Mouse (Mus musculus) G1E (cell line): ENCODE measurements around the gene Gemin2. TPM values are rescaled to one million over a fixed set of nuclear protein-coding genes. Genes with fewer than 3 reads are reported as not detected.

Source experiments
- ATAC-seq: 2 replicates; pipeline ENCODE4 v1.8.0; 2016; ENCODE audit warnings: mild to moderate bottlenecking; ENCODE audit not compliant: insufficient number of reproducible peaks, poor library complexity, low FRiP score, severe bottlenecking; ENCODE audit errors: extremely low read depth
- DNase-seq: peaks from one replicate; pipeline ENCODE4 v3.0.0; 2012; ENCODE audit warnings: low spot score
- H3K27me3 ChIP-seq: 2 replicates; pipeline ENCODE4 v1.6.1; 2012; ENCODE audit warnings: mild to moderate bottlenecking, low read length, inconsistent platforms; ENCODE audit not compliant: insufficient read depth
- H3K36me3 ChIP-seq: replicated peaks from 2 replicates; pipeline ENCODE3; 2012; ENCODE audit warnings: mild to moderate bottlenecking, inconsistent platforms
- H3K4me1 ChIP-seq: 2 replicates; pipeline ENCODE4 v1.6.1; 2012; ENCODE audit warnings: low read depth, low read length, inconsistent platforms, mixed read lengths; ENCODE audit not compliant: insufficient read depth
- H3K4me3 ChIP-seq: 2 replicates; pipeline ENCODE4 v1.5.1; 2012; ENCODE audit warnings: low read depth, mild to moderate bottlenecking, inconsistent platforms, low read length, moderate library complexity, mixed read lengths
- H3K9me3 ChIP-seq: replicated peaks from 2 replicates; pipeline ENCODE4 v1.6.1; 2012; ENCODE audit warnings: inconsistent platforms
- CTCF ChIP-seq: IDR thresholded peaks from 2 replicates; pipeline ENCODE4 v1.5.1; 2012; ENCODE audit warnings: low read depth, low read length, inconsistent platforms, mixed read lengths
- GATA1 ChIP-seq: IDR thresholded peaks from 2 replicates; pipeline ENCODE4 v1.6.1; 2012; ENCODE audit warnings: borderline replicate concordance, low read length, inconsistent platforms, mixed read lengths
- GATA2 ChIP-seq: IDR thresholded peaks from 2 replicates; pipeline ENCODE4 v1.6.1; 2012; ENCODE audit warnings: low read depth, low read length, inconsistent platforms, borderline replicate concordance
- POLR2AphosphoS5 ChIP-seq: IDR thresholded peaks from 2 replicates; pipeline ENCODE4 v1.6.1; 2012; ENCODE audit warnings: low read depth, low read length, inconsistent platforms; ENCODE audit not compliant: insufficient replicate concordance
- TAL1 ChIP-seq: conservative IDR thresholded peaks from 2 replicates; pipeline ENCODE4 v1.6.1; 2012; ENCODE audit warnings: low read depth, low read length, inconsistent platforms, mixed read lengths
- polyA plus RNA-seq: library from polyadenylated mRNA; stranded (reverse); fragments of >175 nt; gene quantifications from 2 replicates; pipeline ENCODE4 v1.2.3, GENCODE M21; 2012
- total RNA-seq, 2 experiments: library from RNA; stranded (forward) in 1 of 2; stranded (reverse) in 1 of 2; fragments of 200-1000 nt in 1 of 2; fragments of >200 nt in 1 of 2; fragmentation: Nextera tagmentation in 1 of 2; gene quantifications; 2 replicates each; pipeline ENCODE4 v1.2.3; 2014 to 2017

Gene Gemin2
- total and polyA plus RNA-seq, 3 experiments, result 8.0 to 31.2 (median 30.4) TPM

DNA sequence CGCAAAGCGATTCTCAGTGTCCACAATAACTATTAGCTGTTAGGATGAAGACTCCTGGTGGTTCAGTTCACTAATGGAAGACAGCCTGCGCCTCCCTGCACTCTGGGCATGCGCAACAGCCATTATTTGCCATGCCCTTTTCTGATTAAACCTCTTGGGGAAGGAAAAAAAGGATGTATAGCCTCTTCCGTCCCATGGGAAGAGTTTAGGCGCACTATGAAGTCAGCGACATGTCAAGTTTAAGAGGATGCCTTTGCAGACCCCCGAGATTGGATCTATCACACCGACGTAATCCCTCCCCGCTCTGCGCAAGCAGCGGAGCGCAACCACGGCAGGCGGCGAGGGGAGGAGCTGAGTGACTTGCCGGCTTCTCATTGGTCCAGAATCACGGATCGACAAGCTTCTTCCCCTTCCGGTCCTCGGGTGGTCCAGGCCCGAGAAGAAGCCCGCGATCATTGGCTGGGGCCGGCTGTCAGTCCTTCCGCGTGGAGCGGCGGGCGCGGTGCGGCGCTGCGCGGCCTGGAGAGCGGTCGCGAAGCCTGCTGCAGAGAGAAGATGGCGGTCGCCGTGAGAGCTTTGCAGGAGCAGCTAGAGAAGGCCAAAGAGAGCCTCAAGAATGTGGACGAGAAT is 53.4 kb downstream of the Gemin2 start, which contains the start of gene Pnn:
Gene Pnn (plus strand): TSS at position 437 of the 630 bp plus-strand sequence.
- peaks cover 51% of the 10 kb centered on the region for H3K4me1 ChIP-seq
- DNase-seq, result peak; percentile 100
- ATAC-seq, result peak; percentile 98

DNA sequence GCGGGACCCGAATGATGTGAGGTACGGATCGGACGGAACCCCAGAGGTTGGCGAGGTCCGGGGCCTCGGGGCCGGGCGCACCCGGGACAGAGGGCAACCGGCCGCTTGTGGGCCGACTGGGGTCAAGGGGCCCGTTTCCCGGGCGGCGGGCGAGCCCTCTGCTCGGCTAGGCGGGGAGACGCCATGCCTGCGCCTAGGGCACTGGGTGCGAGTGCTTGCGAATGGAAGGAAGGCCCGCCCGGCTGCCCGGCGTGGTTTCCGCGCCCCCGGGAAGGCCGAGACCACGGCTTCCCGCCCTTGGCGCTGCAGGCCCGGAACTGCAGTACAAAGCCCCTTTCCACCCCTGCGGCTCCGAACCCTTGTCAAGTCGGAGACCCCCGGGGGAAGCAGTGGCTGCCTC is 53.9 kb downstream of the Gemin2 start:
- TF ChIP-seq GATA1, result no peak
- no peak for TF ChIP-seq POLR2AphosphoS5
- no peak for TF ChIP-seq TAL1
- TF ChIP-seq GATA2, result no peak
- no peak for TF ChIP-seq CTCF
- Histone ChIP-seq H3K4me3 (peak overlapping the region; percentile 85), H3K4me1 (peaks cover 50% of the 10 kb centered on the region), H3K9me3 (no peaks in the 10 kb centered on the region), H3K27me3 (no peaks in the 10 kb centered on the region), H3K36me3 (peaks cover 41% of the 10 kb centered on the region)
- peak; percentile 50 for DNase-seq
- ATAC-seq, result no peak

More for the DNA sequence above, 53.4 kb downstream of the Gemin2 start, which contains the start of gene Pnn:
- peaks cover 36% of the 10 kb centered on the region for H3K36me3 ChIP-seq
- TF ChIP-seq TAL1, result no peak
- no peak for TF ChIP-seq POLR2AphosphoS5
- no peak for TF ChIP-seq GATA2
- TF ChIP-seq CTCF, result no peak
- TF ChIP-seq GATA1, result no peak
- no peaks in the 10 kb centered on the region for H3K27me3 ChIP-seq
- H3K4me3 ChIP-seq, result peak within 1 kb of the TSS; percentile 85
- no peaks in the 10 kb centered on the region for H3K9me3 ChIP-seq

DNA sequence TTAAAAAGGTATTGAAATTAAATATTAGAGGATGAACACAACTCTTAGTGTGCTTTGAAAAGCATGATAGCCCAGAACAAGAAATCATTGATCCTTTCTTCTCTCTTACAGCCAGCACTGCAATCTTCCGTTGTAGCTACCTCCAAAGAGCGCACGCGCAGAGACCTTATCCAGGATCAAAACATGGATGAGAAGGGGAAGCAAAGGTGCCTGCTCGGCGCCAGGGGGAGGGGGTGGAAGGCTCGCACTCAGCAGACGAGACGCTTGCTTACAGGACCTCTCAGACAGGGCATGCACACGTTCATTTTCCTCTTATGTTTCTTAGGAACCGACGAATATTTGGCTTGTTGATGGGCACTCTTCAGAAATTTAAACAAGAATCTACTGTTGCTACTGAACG is 55.6 kb downstream of the Gemin2 start:
- peaks cover 51% of the 10 kb centered on the region for H3K36me3 ChIP-seq
- no peaks in the 10 kb centered on the region for H3K27me3 ChIP-seq
- H3K4me3 ChIP-seq, result peak overlapping the region; percentile 28; the same call in 1 of the 2 replicates
- ATAC-seq (no peak), DNase-seq (no peak)
- H3K4me1 ChIP-seq, result peaks cover 54% of the 10 kb centered on the region
- H3K9me3 ChIP-seq, result no peaks in the 10 kb centered on the region
- TF ChIP-seq TAL1 (no peak), CTCF (no peak), GATA2 (no peak), POLR2AphosphoS5 (no peak), GATA1 (no peak)

GRCm38 (mm10) chr12:59072286-59072685 is 59.1 kb downstream of the Gemin2 start:
- Histone ChIP-seq H3K36me3 (peaks cover 77% of the 10 kb centered on the region), H3K9me3 (no peaks in the 10 kb centered on the region), H3K27me3 (no peaks in the 10 kb centered on the region), H3K4me3 (peak overlapping the region; percentile 37; the same call in 1 of the 2 replicates), H3K4me1 (peaks cover 39% of the 10 kb centered on the region)
- TF ChIP-seq POLR2AphosphoS5 (no peak), GATA2 (no peak), GATA1 (no peak), CTCF (no peak), TAL1 (no peak)
- no peak for DNase-seq
- no peak for ATAC-seq

- H3K4me1 ChIP-seq, result peaks cover 28% of the 10 kb centered on the region
- TF ChIP-seq CTCF (no peak), POLR2AphosphoS5 (no peak), TAL1 (no peak), GATA1 (no peak), GATA2 (no peak)
- no peaks in the 10 kb centered on the region for H3K27me3 ChIP-seq
- H3K4me3 ChIP-seq, result no peak overlapping the region
- H3K36me3 ChIP-seq, result peaks cover 76% of the 10 kb centered on the region
- no peak for ATAC-seq
- DNase-seq, result no peak
- H3K9me3 ChIP-seq, result no peaks in the 10 kb centered on the region
Measured at GRCm38 (mm10) chr12:59074052-59074451, 60.9 kb downstream of the Gemin2 start.

DNA sequence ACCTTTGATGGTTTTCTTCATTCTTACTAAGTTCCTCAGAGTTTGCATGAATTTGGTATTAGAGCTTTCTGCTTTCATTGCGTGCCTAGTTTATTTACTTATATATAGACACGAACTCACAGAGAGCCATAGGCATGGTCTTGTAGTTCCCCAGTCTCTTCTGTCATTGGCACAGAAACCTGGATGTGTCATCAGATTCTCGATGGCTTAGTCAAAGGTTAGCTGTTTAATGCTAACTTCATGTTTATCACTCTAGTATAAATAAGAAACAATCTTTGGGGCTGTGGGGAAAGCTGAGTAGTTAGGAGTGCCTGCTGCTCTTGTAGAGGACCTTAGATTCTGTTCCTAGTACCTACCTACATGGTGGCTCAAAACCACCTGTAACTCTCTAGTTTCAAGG is 63.8 kb downstream of the Gemin2 start:
- TF ChIP-seq POLR2AphosphoS5 (no peak), TAL1 (no peak), GATA1 (no peak), GATA2 (no peak), CTCF (no peak)
- ATAC-seq, result no peak
- Histone ChIP-seq H3K27me3 (no peaks in the 10 kb centered on the region), H3K9me3 (no peaks in the 10 kb centered on the region), H3K4me1 (peaks cover 7% of the 10 kb centered on the region), H3K4me3 (no peak overlapping the region), H3K36me3 (peaks cover 50% of the 10 kb centered on the region)
- DNase-seq, result no peak

- DNase-seq (no peak), ATAC-seq (no peak)
- no peak for TF ChIP-seq TAL1
- TF ChIP-seq POLR2AphosphoS5, result no peak
- TF ChIP-seq GATA1, result no peak
- no peak for TF ChIP-seq CTCF
- no peak for TF ChIP-seq GATA2
- no peak overlapping the region for H3K4me3 ChIP-seq
- no peaks in the 10 kb centered on the region for H3K27me3 ChIP-seq
- no peaks in the 10 kb centered on the region for H3K4me1 ChIP-seq
- H3K36me3 ChIP-seq, result peaks cover 43% of the 10 kb centered on the region
- H3K9me3 ChIP-seq, result no peaks in the 10 kb centered on the region
Measured at GRCm38 (mm10) chr12:59077883-59078282, 64.7 kb downstream of the Gemin2 start.

Other genes with a start within 250 kb of the Gemin2 start
- gene Sec23a, start 1.4 kb upstream of the Gemin2 start, total RNA-seq (2014; fragmentation: Nextera tagmentation), result 32.7 and 33.7 TPM in 2 replicates
- gene Sec23a, start 1.4 kb upstream of the Gemin2 start, total RNA-seq (2017), result 28.2 and 28.3 TPM in 2 replicates
- gene Sec23a, start 1.4 kb upstream of the Gemin2 start, polyA plus RNA-seq, result 6.0 and 8.4 TPM in 2 replicates
- 73.2 and 79.4 TPM in 2 replicates for gene Trappc6b, start 48.1 kb downstream of the Gemin2 start, total RNA-seq (2014; fragmentation: Nextera tagmentation)
- 83.6 and 101 TPM in 2 replicates for gene Trappc6b, start 48.1 kb downstream of the Gemin2 start, total RNA-seq (2017)
- gene Trappc6b, start 48.1 kb downstream of the Gemin2 start, polyA plus RNA-seq, result 108 and 114 TPM in 2 replicates
- gene Pnn, start 53.5 kb downstream of the Gemin2 start, total RNA-seq (2014; fragmentation: Nextera tagmentation), result 165 and 172 TPM in 2 replicates
- gene Pnn, start 53.5 kb downstream of the Gemin2 start, total RNA-seq (2017), result 99.4 and 128 TPM in 2 replicates
- gene Pnn, start 53.5 kb downstream of the Gemin2 start, polyA plus RNA-seq, result 79.8 and 99.9 TPM in 2 replicates
- 147 and 162 TPM in 2 replicates for gene Mia2, start 82.4 kb downstream of the Gemin2 start, total RNA-seq (2014; fragmentation: Nextera tagmentation)
- gene Mia2, start 82.4 kb downstream of the Gemin2 start, total RNA-seq (2017), result 135 and 151 TPM in 2 replicates
- 47.7 and 50.5 TPM in 2 replicates for gene Mia2, start 82.4 kb downstream of the Gemin2 start, polyA plus RNA-seq
- gene Fbxo33, start 206.3 kb downstream of the Gemin2 start, total RNA-seq (2014; fragmentation: Nextera tagmentation), result 29.1 and 31.2 TPM in 2 replicates
- gene Fbxo33, start 206.3 kb downstream of the Gemin2 start, total RNA-seq (2017), result 37.4 and 37.5 TPM in 2 replicates
- 6.1 and 9.1 TPM in 2 replicates for gene Fbxo33, start 206.3 kb downstream of the Gemin2 start, polyA plus RNA-seq